Mouse (Mus musculus) hindbrain, embryonic 13.5 days (tissue): ENCODE measurements around the gene Rbm45. TPM values are rescaled to one million over a fixed set of nuclear protein-coding genes. Genes with fewer than 3 reads are reported as not detected.

ENCODE experiments used
- ATAC-seq: fragments of 200-750 bp; cut with Nextera tagmentation; 2 replicates; pipeline ENCODE4 v1.8.0; 2017; ENCODE audit warnings: moderate TSS enrichment; ENCODE audit not compliant: low FRiP score
- H3K27ac ChIP-seq: fragments of 300-500 bp; sonication (generic); 2 replicates; pipeline ENCODE4 v1.5.1; 2015; ENCODE audit warnings: inconsistent platforms, mild to moderate bottlenecking, moderate library complexity
- H3K27me3 ChIP-seq: fragments of 300-500 bp; sonication (generic); 2 replicates; pipeline ENCODE4 v1.6.1; 2015; ENCODE audit warnings: mild to moderate bottlenecking, inconsistent platforms
- H3K36me3 ChIP-seq: fragments of 300-500 bp; sonication (generic); 2 replicates; pipeline ENCODE4 v1.6.1; 2015; ENCODE audit warnings: mild to moderate bottlenecking, inconsistent platforms
- H3K4me1 ChIP-seq: fragments of 300-500 bp; sonication (generic); replicated peaks from 2 replicates; pipeline ENCODE4 v1.6.1; 2015; ENCODE audit warnings: inconsistent platforms
- H3K4me2 ChIP-seq: fragments of 300-500 bp; sonication (generic); 2 replicates; pipeline ENCODE4 v1.6.1; 2015; ENCODE audit warnings: inconsistent platforms, mild to moderate bottlenecking, moderate library complexity
- H3K4me3 ChIP-seq: fragments of 300-500 bp; sonication (generic); 2 replicates; pipeline ENCODE4 v1.5.1; 2015; ENCODE audit warnings: mild to moderate bottlenecking, inconsistent platforms
- H3K9ac ChIP-seq: fragments of 300-500 bp; sonication (generic); 2 replicates; pipeline ENCODE4 v1.6.1; 2015; ENCODE audit warnings: mild to moderate bottlenecking, inconsistent platforms
- H3K9me3 ChIP-seq: fragments of 300-500 bp; sonication (generic); 2 replicates; pipeline ENCODE4 v1.6.1; 2016; ENCODE audit warnings: inconsistent platforms
- WGBS: fragments of 180-500 bp; shearing (Covaris S2); methylation state at CpG from one replicate; pipeline ENCODE4 v1.1.7; 2015; 5-methylcytosine and 5-hydroxymethylcytosine counted together
- polyA plus RNA-seq: library from polyadenylated mRNA; unstranded; fragments of >200 nt; fragmentation: Nextera tagmentation; extraction: Ambion mirVana; gene quantifications from 2 replicates; pipeline ENCODE4 v1.2.1, GENCODE M21; 2015

Gene Rbm45
- polyA plus RNA-seq, 1 experiment from 2014 or later: 25.6 TPM

DNA sequence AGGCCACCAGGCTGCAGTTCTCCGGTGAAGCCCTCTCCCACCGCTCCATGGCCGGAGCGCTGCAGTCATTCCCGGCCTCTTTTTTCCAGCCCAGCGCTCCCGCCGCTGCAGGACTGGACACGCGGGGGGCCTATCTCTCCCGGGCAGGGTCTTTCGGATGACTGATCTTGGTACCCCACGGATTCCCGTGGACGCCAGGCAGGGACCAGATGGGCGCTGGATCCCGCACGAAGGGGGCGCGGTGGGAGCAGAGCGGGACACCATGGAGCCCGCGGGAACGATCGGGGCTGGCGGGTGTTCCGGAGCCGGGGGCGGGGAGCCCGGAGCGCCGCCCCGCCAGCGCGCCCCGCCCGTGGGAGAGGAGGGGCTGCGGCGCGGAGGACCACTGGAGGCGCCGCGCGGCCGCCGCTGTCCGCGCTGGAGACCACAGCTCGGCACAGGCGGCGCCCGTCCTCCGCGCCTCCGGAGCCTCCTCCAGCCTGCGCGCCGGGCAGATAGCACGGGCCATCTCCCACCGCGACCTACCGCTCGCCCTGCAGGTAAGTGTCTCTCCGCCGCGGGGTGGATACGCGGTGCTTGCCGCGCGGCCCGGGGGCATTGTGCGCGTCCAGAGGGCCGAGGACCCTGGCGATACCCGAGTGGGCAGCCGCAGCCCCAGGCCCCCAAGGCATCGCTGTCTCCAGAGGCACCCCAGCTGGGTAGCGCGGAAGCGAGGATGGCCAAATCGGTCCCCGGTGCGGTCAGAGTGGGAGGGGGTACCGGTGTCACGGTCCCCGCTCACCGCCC, 36.6 kb downstream of the Rbm45 start, which contains the start of gene Osbpl6:
TSS of gene Osbpl6 (plus strand) at position 358 of the 786 bp plus-strand sequence.
- H3K27me3 ChIP-seq: peaks cover 12% of the 10 kb centered on the region; the same call in 1 of the 2 replicates
- under 1% methylated on average over 68 of the region's 89 CpGs for WGBS
- peak within 1 kb of the TSS; percentile 79 for H3K4me2 ChIP-seq
- peaks cover 11% of the 10 kb centered on the region for H3K4me1 ChIP-seq
- peak within 1 kb of the TSS; percentile 94 for H3K27ac ChIP-seq
- peak; percentile 95 for ATAC-seq
- H3K36me3 ChIP-seq: no peaks in the 10 kb centered on the region
- peak within 1 kb of the TSS; percentile 95 for H3K9ac ChIP-seq
- H3K4me3 ChIP-seq: peak within 1 kb of the TSS; percentile 89
- H3K9me3 ChIP-seq: no peaks in the 10 kb centered on the region

GRCm38 (mm10) chr2:76406937-76407441, 37.2 kb downstream of the Rbm45 start:
- H3K36me3 ChIP-seq: no peaks in the 10 kb centered on the region
- peak overlapping the region; percentile 79 for H3K4me2 ChIP-seq
- H3K27ac ChIP-seq: peak overlapping the region; percentile 94
- H3K4me3 ChIP-seq: peak overlapping the region; percentile 89
- WGBS: under 1% methylated on average over 48 of the region's 49 CpGs
- peaks cover 12% of the 10 kb centered on the region; the same call in 1 of the 2 replicates for H3K27me3 ChIP-seq
- peaks cover 11% of the 10 kb centered on the region for H3K4me1 ChIP-seq
- H3K9ac ChIP-seq: peak overlapping the region; percentile 95
- no peaks in the 10 kb centered on the region for H3K9me3 ChIP-seq
- peak; percentile 71 for ATAC-seq

DNA sequence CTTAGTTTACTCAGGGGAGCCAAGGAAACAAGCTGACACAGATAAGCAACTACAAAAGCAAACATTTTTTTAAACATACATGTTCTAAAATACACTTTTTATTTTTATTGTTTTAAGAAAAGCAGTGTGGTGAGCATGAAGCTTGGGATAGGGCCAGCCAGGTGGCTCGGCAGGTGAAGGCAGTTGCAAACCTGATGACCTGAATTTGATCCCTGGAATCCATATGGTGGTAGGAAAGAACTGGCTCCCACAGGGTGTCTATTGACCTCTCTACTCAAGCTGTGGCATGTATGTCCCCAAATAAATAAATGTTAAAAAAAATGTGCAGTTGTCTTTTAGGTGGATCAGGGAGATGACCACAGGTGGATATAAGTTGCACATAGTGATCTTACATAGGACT, 39.7 kb downstream of the Rbm45 start:
- Histone ChIP-seq H3K36me3 (no peaks in the 10 kb centered on the region), H3K4me3 (no peak overlapping the region), H3K27me3 (no peaks in the 10 kb centered on the region), H3K4me1 (peaks cover 11% of the 10 kb centered on the region), H3K27ac (no peak overlapping the region), H3K9me3 (no peaks in the 10 kb centered on the region), H3K9ac (no peak overlapping the region), H3K4me2 (no peak overlapping the region)
- ATAC-seq: no peak
- WGBS: 94% methylated on average over 1 of the region's 1 CpGs

GRCm38 (mm10) chr2:76409986-76410385, 40.2 kb downstream of the Rbm45 start:
- no peaks in the 10 kb centered on the region for H3K9me3 ChIP-seq
- H3K9ac ChIP-seq: no peak overlapping the region
- H3K27me3 ChIP-seq: no peaks in the 10 kb centered on the region
- ATAC-seq: no peak
- 90% methylated on average over 2 of the region's 2 CpGs for WGBS
- H3K4me3 ChIP-seq: no peak overlapping the region
- H3K27ac ChIP-seq: no peak overlapping the region
- peaks cover 11% of the 10 kb centered on the region for H3K4me1 ChIP-seq
- H3K36me3 ChIP-seq: no peaks in the 10 kb centered on the region
- no peak overlapping the region for H3K4me2 ChIP-seq

GRCm38 (mm10) chr2:76412924-76413323, 43.1 kb downstream of the Rbm45 start:
- Histone ChIP-seq H3K27me3 (no peaks in the 10 kb centered on the region), H3K36me3 (no peaks in the 10 kb centered on the region), H3K4me1 (peaks cover 1% of the 10 kb centered on the region; the same call in 1 of the 2 replicates), H3K4me2 (no peak overlapping the region), H3K9me3 (no peaks in the 10 kb centered on the region), H3K4me3 (no peak overlapping the region), H3K27ac (no peak overlapping the region), H3K9ac (no peak overlapping the region)
- 79% methylated on average over 2 of the region's 2 CpGs for WGBS
- ATAC-seq: no peak

- Histone ChIP-seq H3K9me3 (no peaks in the 10 kb centered on the region), H3K36me3 (no peaks in the 10 kb centered on the region), H3K4me3 (no peak overlapping the region), H3K4me1 (no peaks in the 10 kb centered on the region), H3K27ac (no peak overlapping the region), H3K4me2 (no peak overlapping the region), H3K27me3 (no peaks in the 10 kb centered on the region), H3K9ac (no peak overlapping the region)
- WGBS: 95% methylated on average over 14 of the region's 14 CpGs
- no peak for ATAC-seq
Observed at GRCm38 (mm10) chr2:76417446-76418141, 47.8 kb downstream of the Rbm45 start.

DNA sequence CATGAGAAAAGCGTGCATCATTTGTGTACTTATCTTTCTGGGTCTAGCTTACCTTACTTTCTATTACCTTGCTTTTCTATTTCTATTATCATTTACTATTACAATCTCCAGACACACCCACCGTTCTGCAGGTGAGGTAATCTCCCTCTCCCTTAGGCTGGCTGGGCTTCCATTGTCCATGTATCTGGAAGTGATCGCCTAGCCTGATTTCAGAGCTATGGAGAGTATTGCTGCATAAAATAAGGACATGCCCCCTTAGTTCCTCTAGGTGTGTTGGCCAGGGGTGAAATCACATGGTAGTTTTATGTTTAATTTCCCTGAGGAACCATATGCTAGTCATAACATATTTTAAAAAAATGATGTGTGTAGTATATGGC, 48.3 kb downstream of the Rbm45 start:
- Histone ChIP-seq H3K27me3 (no peaks in the 10 kb centered on the region), H3K36me3 (no peaks in the 10 kb centered on the region), H3K4me3 (no peak overlapping the region), H3K4me1 (no peaks in the 10 kb centered on the region), H3K9ac (no peak overlapping the region), H3K4me2 (no peak overlapping the region), H3K27ac (no peak overlapping the region), H3K9me3 (no peaks in the 10 kb centered on the region)
- 98% methylated on average over 3 of the region's 3 CpGs for WGBS
- no peak for ATAC-seq

DNA sequence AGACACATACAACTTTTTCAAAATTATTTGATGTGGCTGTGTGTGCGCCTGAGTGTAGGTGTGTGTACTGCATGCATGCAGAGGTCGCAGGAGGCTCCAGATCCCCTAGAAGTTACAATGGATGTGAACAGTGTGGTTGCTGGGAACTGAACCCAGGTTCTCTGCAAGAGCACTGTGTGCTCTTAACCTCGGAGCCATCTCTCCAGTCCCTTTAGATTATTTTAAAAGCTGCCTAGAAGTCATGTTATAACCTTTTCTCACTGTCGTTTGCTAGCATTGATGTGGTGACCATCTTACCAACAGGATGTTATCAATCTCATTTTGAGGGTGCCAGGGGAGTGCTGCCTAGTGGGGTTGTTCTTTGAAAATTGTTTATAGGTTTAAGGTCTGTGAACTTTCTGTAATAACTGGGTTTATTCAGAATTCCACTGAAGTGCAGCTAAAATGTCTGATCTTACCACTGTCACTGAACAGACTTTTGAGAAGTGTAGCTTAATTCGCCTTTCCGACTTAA, 51.7 kb downstream of the Rbm45 start:
- no peak overlapping the region for H3K4me3 ChIP-seq
- no peaks in the 10 kb centered on the region for H3K36me3 ChIP-seq
- no peak overlapping the region for H3K9ac ChIP-seq
- H3K4me2 ChIP-seq: no peak overlapping the region
- H3K4me1 ChIP-seq: no peaks in the 10 kb centered on the region
- no peak for ATAC-seq
- H3K27me3 ChIP-seq: no peaks in the 10 kb centered on the region
- H3K27ac ChIP-seq: no peak overlapping the region
- WGBS: 85% methylated on average over 6 of the region's 6 CpGs
- H3K9me3 ChIP-seq: no peaks in the 10 kb centered on the region

DNA sequence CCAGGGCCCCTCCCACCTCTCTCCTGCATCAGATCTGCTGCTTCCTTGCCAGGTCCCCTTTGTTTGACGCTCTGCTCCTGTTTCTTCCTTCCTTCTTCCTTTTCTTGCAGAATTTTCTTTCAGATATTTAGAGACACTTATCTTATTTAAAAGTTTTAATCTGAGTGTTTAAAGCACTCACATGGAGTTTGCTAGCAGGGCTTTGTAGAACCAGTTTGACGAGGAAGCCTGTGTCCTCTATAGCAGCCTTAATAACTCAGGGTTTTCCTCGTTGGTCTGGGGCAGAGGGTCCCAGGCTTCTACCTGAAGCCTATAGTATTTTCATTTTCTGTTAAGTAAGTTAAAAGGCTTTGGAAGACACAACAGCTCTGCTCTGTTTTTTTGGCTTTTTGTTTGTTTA, 57.0 kb downstream of the Rbm45 start:
- Histone ChIP-seq H3K4me2 (no peak overlapping the region), H3K4me1 (peaks cover 4% of the 10 kb centered on the region; the same call in 1 of the 2 replicates), H3K4me3 (no peak overlapping the region), H3K9me3 (no peaks in the 10 kb centered on the region), H3K27me3 (no peaks in the 10 kb centered on the region), H3K27ac (no peak overlapping the region), H3K9ac (no peak overlapping the region), H3K36me3 (no peaks in the 10 kb centered on the region)
- 74% methylated on average over 3 of the region's 3 CpGs for WGBS
- no peak for ATAC-seq

- WGBS: 63% methylated on average over 3 of the region's 3 CpGs
- H3K9ac ChIP-seq: no peak overlapping the region
- no peak overlapping the region for H3K4me3 ChIP-seq
- no peaks in the 10 kb centered on the region for H3K9me3 ChIP-seq
- ATAC-seq: no peak
- H3K36me3 ChIP-seq: no peaks in the 10 kb centered on the region
- no peaks in the 10 kb centered on the region for H3K27me3 ChIP-seq
- H3K4me2 ChIP-seq: no peak overlapping the region
- no peak overlapping the region for H3K27ac ChIP-seq
- H3K4me1 ChIP-seq: peaks cover 4% of the 10 kb centered on the region; the same call in 1 of the 2 replicates
Observed at GRCm38 (mm10) chr2:76429318-76429717, 59.5 kb downstream of the Rbm45 start.

DNA sequence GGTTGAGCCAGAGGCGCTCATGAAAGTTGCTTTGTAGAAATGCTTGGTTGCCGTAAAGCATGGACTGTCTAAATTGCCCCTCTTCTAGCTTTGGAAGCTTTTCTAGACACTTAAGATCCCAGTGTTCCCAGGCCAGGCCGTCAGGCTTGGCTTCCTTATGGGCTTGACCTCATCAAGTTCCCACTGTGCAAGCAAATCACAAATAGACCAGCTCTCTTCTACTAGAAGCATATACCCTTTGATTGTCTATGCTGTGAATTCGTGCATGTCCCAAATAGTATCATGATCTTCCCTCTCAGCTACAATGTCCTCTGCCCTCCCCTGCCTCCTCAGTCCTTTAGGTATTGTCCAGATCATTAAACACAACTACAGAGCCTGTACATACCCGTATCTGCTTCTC, 60.1 kb downstream of the Rbm45 start:
- Histone ChIP-seq H3K36me3 (no peaks in the 10 kb centered on the region), H3K9me3 (no peaks in the 10 kb centered on the region), H3K4me3 (no peak overlapping the region), H3K27me3 (no peaks in the 10 kb centered on the region), H3K4me2 (no peak overlapping the region), H3K9ac (no peak overlapping the region), H3K27ac (no peak overlapping the region), H3K4me1 (peaks cover 4% of the 10 kb centered on the region; the same call in 1 of the 2 replicates)
- ATAC-seq: no peak
- 80% methylated on average over 5 of the region's 5 CpGs for WGBS

DNA sequence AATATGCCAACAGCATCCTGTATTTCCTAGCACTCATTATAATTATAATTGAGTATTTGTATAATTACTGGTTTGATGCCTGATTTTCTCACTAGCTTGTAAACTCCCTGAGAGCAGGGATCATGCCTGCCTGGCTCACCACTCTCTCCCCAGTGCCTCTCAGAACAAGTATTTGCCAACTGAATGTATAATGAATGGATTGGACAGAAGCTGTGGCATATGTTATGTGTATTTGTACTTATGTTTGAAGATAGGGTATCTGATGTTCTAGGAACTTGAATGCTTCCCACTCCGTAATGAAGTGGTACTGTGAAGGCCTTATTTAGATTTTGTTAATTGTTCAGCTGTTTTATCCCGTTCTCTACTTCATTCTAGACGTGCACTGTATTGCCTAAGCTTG, 60.8 kb downstream of the Rbm45 start:
- Histone ChIP-seq H3K27me3 (no peaks in the 10 kb centered on the region), H3K4me2 (no peak overlapping the region), H3K4me1 (peaks cover 4% of the 10 kb centered on the region; the same call in 1 of the 2 replicates), H3K9ac (no peak overlapping the region), H3K4me3 (no peak overlapping the region), H3K27ac (no peak overlapping the region), H3K9me3 (no peaks in the 10 kb centered on the region), H3K36me3 (no peaks in the 10 kb centered on the region)
- WGBS: 89% methylated on average over 3 of the region's 3 CpGs
- ATAC-seq: no peak
